Mouse (Mus musculus) T-helper 2 cell (primary cell): Measurements from ENCODE around the gene 3425401B19Rik.

Experiments
- in situ Hi-C: fragments of 300-600 bp; cut with MboI, MseI; formaldehyde crosslinking; loops from one replicate; pipeline ENCODE4 v1.15.1; 2025; ENCODE audit warnings: high pct_unique_total_duplicates

The 3425401B19Rik gene

DNA sequence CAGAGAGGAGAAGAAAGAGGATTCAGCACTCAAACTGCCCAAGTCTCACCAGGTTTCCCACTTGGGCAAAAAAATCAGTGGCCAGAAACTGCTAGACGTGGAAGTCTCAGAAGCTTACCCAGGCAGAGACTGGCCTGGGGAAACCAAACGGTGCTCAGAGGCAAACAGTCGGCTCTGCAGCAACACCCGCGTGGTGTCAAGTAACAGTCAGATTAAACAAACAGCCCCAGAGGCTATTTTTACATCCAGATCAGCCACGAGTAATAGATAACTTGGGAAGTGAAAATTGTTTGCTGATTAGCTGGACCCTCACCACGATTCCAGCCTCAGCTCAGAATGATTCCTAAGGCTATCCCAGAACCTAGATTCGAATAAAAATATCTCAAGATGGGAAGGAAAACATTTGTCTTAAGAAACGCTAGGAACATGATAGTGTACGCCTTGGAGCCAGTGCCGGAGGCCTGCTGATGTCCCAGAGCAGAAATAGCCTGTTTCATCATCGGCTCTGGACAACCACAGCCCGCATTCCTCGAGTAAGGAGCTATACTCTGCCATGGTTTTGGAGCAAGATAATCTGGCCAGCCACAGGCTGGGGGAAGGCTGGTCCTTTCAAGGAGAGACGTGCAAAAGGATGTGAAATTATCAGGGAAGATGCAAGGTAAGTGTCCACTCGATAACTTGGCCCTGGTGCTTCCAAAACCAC is at the start of gene 3425401B19Rik:
Gene 3425401B19Rik (minus strand): TSS at position 170 of the 703 bp plus-strand sequence.
- in situ Hi-C loops, result no loop called here

GRCm38 (mm10) chr14:32732961-32733360 is 47.9 kb upstream of the 3425401B19Rik start:
- in situ Hi-C loops, result no loop called here

GRCm38 (mm10) chr14:32726864-32727263 is 41.8 kb upstream of the 3425401B19Rik start:
- in situ Hi-C loops, result no loop called here

DNA sequence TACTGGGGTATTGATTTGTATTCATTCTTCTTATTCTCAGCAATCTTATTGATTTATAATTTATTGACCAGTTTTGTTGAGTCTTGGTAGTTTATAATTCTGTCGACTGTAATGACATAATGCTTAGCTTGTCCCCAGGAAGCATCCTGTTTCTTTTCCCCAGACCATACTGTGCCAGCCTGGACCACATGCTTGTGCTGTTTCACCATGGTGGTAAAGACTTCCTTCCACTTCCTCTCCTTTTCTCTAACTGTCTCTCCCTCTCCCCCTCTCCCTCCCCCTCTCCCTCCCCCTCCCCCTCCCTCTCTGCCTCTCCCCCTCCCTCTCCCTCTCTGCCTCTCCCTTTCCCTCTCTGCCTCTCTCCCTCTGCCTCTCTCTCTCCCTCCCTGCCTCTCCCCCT is 36.4 kb upstream of the 3425401B19Rik start:
- in situ Hi-C loops, result no loop called here

GRCm38 (mm10) chr14:32716763-32717439 is 31.8 kb upstream of the 3425401B19Rik start:
- in situ Hi-C loops, result no loop called here

GRCm38 (mm10) chr14:32715489-32715888 is 30.4 kb upstream of the 3425401B19Rik start:
- in situ Hi-C loops, result no loop called here

- in situ Hi-C loops, result no loop called here
Measured at GRCm38 (mm10) chr14:32715076-32715475, 30.0 kb upstream of the 3425401B19Rik start.

DNA sequence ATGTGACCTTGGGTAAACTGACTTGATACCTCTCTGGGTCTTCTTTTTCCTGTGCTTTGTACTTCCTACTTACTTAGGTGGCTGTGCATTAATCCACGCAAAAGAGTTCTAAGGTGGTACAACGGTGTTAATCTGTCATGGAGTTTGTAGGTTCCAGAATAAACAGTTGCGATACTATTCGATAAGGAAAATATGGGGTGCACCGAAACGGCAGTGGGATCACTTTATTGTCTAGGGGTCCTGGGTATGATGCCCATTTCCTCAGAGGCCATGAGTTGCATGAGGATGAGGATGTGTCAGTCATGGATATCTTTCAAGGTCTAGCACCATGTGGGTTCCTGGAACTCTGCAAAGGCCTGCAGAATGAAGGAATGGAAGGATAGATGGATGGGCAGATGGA is 24.8 kb upstream of the 3425401B19Rik start:
- in situ Hi-C loops, result loop anchor here (10.0 kb wide), 1 partner anchor 1095 kb away; no protein-coding TSS in a partner anchor

GRCm38 (mm10) chr14:32708756-32709155 is 23.7 kb upstream of the 3425401B19Rik start:
- in situ Hi-C loops, result loop anchor here (10.0 kb wide), 1 partner anchor 1094 kb away; no protein-coding TSS in a partner anchor

DNA sequence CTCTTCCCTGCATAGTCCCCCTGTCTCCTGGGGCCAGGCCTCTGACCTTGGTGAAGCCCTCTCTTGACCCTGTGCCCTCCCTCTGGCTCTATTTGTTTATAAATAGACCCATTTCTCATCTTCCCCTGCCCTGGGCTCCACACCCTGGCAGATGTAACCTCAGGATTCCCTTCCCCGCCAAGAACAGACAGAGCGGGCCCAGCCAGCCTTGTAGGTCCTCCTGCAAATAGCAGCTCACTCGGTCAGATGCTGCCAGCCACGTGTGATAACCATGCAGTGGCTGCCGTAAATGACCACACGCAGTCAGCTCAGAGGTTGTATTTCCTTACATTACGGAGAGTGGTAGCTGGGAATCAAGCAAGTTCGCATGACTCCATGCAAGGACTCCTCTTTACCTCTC is 22.8 kb upstream of the 3425401B19Rik start:
- in situ Hi-C loops, result loop anchor here (10.0 kb wide), 1 partner anchor 1093 kb away; no protein-coding TSS in a partner anchor

DNA sequence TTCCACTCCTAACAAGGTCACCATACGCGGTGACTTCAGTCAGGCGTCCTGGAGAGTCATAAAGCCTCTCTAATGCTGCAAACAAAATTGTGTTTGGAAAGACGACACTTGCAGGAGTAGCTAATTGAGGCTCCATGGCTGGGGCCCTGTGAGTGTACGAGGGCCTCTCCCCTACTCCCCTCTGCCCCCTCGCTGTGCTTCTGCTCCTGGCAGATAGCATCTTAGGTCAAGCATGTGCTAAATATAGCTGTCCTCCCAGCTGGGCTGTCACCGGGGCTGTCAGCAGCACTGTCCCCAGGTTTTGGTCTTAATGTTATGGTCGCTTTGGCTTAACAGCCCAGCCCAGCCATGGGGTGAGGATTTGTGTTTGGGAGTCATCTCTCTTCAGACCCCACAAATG is 15.9 kb upstream of the 3425401B19Rik start:
- in situ Hi-C loops, result loop anchor here (10.0 kb wide), 1 partner anchor 1086 kb away; no protein-coding TSS in a partner anchor

- in situ Hi-C loops, result loop anchor here (10.0 kb wide), 2 partner anchors 944 to 1736 kb away; no protein-coding TSS in a partner anchor
Measured at GRCm38 (mm10) chr14:32698556-32698955, 13.5 kb upstream of the 3425401B19Rik start.

DNA sequence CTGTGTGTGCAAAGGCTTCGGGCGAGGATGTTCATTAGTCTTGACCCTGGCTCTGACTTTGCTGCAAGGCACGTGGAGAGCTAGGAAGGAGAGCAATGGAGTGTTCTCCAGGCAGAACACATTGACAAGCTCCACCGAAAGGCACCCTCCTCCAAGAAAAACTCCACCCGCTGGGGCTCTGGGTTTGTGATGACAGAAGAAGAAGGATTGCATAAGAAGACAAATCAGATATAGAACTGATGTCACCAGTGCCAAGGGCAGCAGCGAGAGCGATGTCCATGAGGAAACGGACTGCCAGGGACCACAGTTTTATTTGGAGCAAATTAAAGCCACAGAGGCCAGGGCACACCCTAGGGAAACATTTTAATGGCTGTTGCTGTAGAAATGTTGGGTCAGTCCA is 12.7 kb upstream of the 3425401B19Rik start:
- in situ Hi-C loops, result loop anchor here (10.0 kb wide), 2 partner anchors 943 to 1737 kb away; no protein-coding TSS in a partner anchor

DNA sequence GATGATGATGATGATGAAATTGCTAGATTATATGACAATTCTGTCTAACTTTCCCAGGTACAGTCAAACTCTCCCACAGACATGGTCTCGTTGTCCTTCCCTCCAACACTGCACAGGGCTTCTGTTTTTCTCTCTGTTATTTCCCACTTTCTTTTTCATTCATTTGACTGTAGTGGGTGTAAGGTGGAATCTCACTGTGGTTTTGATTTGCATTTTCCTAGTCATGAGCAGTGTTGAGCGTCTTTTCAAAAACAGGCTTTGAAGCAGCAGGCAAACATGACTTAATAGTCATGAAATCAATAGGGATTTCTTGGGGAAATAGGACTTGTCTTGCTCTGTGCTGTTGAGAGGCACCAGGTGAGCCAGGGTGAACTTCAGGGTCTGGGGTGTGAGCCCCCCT is 11.3 kb upstream of the 3425401B19Rik start:
- in situ Hi-C loops, result loop anchor here (10.0 kb wide), 2 partner anchors 942 to 1738 kb away; no protein-coding TSS in a partner anchor

- in situ Hi-C loops, result loop anchor here (10.0 kb wide), 2 partner anchors 941 to 1739 kb away; no protein-coding TSS in a partner anchor
Measured at GRCm38 (mm10) chr14:32695906-32696305, 10.8 kb upstream of the 3425401B19Rik start.

- in situ Hi-C loops, result no loop called here
Measured at GRCm38 (mm10) chr14:32684735-32685105, 373 bp downstream of the 3425401B19Rik start.

DNA sequence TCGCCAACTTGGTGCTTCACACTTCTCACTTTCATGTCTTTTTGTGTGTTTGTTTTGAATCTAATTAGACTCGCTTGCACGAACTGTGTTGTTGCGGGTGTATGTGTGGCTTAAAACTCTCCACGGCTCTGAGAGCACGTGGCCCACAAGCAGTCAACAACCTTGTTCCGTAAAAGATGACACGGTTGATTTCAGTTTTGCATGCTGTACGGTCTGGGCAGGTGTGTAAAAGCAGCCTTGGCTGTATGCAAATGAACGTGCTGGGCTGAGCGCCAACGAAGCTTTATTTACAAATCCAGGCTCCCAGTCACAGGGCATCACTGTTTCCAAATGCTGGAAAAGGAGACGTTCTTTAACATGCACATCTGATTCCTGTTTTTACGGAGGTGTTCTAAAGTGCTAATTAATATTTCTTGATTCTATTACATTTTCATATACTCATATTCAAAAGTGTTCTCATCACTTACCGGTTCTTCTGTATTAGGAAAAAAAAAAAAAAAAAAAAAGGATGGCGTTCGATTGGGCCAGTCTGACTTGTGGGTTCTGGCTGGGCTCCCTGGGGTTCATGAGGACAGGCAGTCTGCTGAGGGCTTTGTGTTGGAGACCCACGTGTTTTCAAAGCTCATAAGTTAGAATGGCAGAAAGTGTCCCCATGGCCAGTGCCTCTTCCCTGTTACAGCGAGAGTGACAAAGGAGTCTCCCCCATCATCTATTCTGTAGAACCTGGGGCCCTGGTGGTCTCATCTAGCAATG is 935 bp downstream of the 3425401B19Rik start:
- in situ Hi-C loops, result no loop called here

GRCm38 (mm10) chr14:32683251-32683838 is 1.7 kb downstream of the 3425401B19Rik start:
- in situ Hi-C loops, result no loop called here

- in situ Hi-C loops, result no loop called here
Measured at GRCm38 (mm10) chr14:32682536-32682935, 2.6 kb downstream of the 3425401B19Rik start.

DNA sequence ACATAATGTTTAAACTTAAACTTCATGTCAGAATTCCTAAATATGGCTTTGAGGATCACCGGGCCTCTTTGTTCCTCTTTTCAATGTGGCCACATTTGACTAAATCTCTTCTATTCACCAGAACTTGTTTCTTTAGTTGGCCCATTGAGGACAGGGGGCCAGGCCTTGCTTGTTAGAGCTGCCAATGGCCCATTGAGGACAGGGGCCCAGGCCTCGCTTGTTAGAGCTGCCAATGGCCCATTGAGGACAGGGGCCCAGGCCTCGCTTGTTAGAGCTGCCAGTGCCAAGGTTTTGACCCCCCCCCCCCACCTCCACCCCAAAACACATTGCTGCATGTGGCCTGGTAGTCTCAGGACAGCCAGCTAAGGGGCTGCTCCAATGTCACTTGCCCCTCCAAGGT is 3.5 kb downstream of the 3425401B19Rik start:
- in situ Hi-C loops, result no loop called here

DNA sequence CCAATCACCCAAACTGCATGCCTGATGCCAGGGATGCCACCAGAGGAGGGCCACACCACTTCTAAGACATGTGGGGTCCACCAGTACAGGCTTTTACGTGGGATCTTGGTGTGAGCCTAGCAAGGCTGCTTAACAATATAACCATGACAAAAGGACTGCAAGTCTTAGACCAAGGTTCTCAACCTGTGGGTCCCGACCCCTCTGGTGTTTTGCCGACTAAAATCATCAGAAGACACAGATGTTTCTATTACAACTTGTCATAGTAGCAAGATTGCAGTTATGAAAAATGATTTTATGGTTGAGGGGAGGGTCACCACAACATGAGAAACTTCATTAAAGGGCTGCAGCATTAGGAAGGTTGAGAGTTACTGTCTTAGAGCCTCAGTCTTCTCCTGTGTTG is 6.5 kb downstream of the 3425401B19Rik start:
- in situ Hi-C loops, result no loop called here
